Mouse (Mus musculus) layer of hippocampus, postnatal 14 days (tissue): ENCODE results near the gene Abcc8. TPM values are rescaled to one million over a fixed set of nuclear protein-coding genes. Genes with fewer than 3 reads are reported as not detected.

ENCODE experiments used
- DNase-seq, 2 experiments: peaks; one replicate each; pipeline ENCODE4 v3.0.0; 2021 to 2022; ENCODE audit warnings: low spot score in 2 of 2, mixed read lengths in 1 of 2
- total RNA-seq, 2 experiments: library from RNA; stranded (reverse); gene quantifications; 2 replicates each; pipeline ENCODE4 v1.2.3; 2021

Abcc8 gene
- total RNA-seq, 2 experiments from 2014 or later, result 42.7 to 50.9 TPM

DNA sequence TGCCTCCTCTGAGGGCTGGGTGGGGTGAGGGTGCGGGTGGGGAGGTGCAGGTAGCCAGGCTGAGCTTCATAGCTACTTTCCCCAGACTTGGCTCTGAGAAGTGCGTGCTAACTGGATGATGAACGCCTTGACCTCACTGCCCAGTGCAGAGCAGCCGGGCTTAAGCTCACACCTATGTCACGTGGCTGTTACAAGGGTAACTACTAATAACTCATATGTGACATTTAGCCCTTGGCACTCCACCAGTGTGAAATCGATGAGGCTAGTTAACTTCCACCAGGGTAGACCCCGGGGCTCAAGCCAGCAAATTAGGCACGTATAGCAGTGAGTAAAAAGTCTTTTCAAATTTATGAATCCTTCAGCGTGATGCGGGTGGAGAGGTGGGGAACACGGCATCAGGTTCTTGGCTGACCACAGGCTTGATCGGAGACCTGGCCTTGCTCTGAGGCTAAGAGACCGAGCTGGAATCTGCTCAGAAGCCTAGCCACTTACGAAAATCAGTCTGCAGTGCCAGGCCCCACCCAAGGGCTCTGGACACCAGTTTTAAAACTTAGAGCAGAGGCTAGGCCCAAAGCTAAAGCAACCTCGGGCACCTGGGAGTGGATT, 68.5 kb downstream of the Abcc8 start:
- DNase-seq, result no peak

- no peak for DNase-seq
Measured at GRCm38 (mm10) chr7:46110079-46110478, 69.8 kb downstream of the Abcc8 start.

- DNase-seq, result no peak
Measured at GRCm38 (mm10) chr7:46105484-46105883, 74.3 kb downstream of the Abcc8 start.

DNA sequence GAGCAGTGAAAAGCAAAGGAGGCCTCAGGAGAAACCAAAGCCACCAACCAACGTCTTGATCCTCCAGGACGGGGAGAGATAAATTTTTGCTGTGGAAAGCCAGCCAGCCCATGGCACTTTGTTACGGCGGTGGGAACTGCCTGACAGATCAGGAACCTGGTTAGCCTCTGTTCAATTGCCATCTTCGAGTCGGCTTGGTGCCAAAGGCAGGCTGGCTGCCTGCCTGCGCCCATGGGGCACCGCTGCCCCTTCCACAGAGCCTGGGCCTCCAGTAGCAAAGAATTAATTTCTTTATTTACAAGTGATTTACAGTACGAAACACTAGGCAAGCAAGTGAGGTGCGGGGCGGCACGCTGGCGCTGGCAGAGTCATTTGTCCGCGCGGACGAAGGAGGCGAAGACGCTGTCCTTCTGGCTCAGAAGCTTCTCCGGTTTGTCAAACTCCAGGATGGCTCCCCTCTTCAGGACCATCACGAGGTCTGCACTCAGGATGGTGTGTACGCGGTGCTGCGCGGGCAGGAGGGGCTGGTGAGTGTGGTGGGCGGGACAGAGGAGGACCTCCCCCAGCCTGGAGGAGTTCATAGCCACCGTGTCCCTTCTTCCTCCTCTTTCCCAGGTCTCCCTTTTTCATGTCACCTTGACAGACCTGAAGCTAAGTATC, 75.4 kb downstream of the Abcc8 start:
- DNase-seq, result no peak

GRCm38 (mm10) chr7:46103771-46104170, 76.1 kb downstream of the Abcc8 start:
- DNase-seq, result no peak

- DNase-seq, result peak; percentile 69 to 82
Measured at GRCm38 (mm10) chr7:46103075-46103591, 76.7 kb downstream of the Abcc8 start.

DNA sequence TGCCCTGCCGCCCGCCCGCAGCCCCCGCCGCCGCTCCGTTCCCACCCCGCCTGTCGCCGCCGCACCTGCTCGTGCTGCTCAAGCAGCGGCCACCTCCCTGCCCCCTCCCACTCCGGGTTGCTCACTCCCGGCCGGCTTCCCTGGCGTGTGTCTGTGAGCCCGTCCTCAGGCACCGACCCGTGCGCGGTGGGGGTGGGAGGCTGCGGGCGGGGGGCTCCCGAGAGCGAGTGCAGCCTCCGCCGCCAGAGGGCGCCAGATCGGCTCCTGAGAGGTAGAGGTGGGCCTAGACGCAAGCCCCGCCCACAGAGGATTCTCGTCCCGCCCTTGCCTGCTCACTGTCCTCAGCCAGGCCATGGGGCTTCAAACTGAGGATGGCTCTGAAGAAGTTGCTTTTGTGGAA, 79.3 kb downstream of the Abcc8 start, which contains the start of gene Kcnj11:
Kcnj11 (minus strand) TSS at position 202 of the 400 bp plus-strand sequence.
- DNase-seq, result peak; percentile 71 to 80

GRCm38 (mm10) chr7:46099682-46100081, 80.2 kb downstream of the Abcc8 start:
- DNase-seq, result no peak

GRCm38 (mm10) chr7:46098919-46099286, 80.9 kb downstream of the Abcc8 start:
- DNase-seq, result no peak

GRCm38 (mm10) chr7:46098221-46098918, 81.5 kb downstream of the Abcc8 start:
- no peak for DNase-seq

DNA sequence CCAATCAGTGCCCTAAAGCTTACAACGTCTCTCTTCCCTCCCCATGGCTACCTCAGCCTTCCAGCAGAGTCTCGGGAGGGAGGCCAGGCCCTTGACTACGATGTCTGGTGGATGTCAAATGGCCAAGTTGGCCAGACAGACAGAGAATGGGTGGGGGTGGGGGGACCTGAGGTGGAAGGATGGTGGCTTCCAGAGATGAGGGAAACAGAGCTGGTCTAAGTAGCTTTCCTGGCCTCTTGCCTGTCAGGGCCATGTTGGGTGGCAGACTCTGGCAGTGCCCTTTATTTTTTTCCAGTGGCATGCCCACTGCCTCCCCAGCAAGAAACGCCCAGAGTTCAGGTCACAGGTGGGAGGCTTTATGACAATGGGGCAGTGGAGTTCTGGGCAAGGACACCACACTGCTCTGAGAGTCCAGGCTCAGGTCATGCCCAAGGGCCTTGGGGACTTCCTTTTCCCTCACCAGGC, 82.5 kb downstream of the Abcc8 start:
- no peak for DNase-seq

DNA sequence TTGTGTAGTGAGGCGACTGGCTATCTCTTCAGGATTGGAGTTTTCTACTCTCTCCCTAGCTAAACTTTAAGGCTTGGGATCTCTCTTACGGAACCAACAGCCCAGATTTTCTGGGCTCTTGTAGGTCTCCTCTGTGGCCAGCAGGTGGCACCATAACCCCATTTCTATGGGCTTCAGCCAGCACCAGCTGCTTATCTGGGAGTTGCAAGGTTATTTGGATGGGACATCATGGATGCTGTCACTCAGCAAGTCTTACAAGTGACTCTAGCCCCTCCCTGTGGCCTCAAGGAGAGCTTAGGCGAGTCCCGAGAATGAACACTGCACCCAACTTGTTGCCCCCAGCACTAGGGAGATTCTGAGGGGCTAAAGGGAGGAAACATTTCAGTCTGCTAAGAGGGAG, 83.7 kb downstream of the Abcc8 start:
- peak; percentile 61 to 79 for DNase-seq

DNA sequence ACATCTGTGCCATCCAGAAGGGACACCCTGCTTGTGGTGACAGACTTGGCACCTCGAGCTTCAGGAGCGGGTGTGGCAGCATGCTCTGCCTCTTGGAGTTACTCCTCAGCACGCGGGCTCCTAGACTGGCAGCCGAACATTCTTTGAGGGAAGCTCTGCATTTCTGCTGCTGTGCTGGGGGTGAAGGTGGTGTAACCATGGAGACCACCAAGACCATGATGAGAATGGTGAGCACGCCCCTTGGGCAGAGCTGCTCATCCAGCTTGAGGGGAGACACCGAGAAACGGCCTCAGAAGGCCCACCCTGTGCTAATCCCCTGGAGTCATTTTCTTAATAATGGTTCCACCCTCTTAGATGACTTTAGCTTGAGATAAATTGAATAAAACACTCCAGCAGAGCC, 87.0 kb downstream of the Abcc8 start:
- DNase-seq, result no peak

GRCm38 (mm10) chr7:46088241-46088640, 91.6 kb downstream of the Abcc8 start:
- DNase-seq, result no peak

GRCm38 (mm10) chr7:46086378-46086777, 93.5 kb downstream of the Abcc8 start:
- no peak for DNase-seq

DNA sequence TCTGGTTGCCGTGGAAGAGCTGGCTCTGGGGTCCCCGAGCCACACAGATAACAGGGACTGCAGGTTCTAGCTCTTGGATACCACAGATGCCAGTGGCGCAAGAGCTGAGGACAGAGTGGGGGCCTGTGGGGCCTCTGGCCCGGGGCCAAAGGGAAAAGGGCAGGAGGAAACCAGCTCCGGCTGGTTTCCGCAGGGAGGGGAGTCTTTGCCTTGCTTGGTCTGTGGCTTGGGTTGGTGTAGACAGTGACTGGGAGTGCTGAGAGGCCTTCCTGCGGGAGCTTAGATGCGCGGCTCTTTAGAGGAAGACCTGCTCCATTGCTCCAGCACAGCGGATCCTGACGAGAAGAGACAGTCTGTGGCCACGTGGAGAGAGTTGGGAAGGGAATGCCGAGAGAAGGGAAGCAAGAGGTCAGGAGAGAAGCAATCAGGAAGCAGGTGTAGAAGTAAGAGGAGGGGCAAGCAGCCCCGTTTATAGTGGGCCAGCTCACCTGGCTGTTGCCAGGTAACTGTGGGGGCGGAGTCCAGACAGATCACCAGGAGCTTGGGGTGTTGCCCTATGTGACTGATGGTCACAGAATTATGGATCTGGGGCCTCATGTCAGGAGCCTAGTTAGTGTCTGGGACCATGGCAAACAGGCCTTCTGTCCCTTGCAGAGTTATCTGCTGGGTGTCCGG, 94.9 kb downstream of the Abcc8 start:
- DNase-seq, result no peak

- DNase-seq, result no peak
Measured at GRCm38 (mm10) chr7:46084024-46084423, 95.8 kb downstream of the Abcc8 start.

GRCm38 (mm10) chr7:46077675-46078074, 102.2 kb downstream of the Abcc8 start:
- DNase-seq, result no peak

GRCm38 (mm10) chr7:46076844-46077243, 103.0 kb downstream of the Abcc8 start:
- no peak for DNase-seq

- no peak for DNase-seq
Measured at GRCm38 (mm10) chr7:46068831-46069230, 111.0 kb downstream of the Abcc8 start.

DNA sequence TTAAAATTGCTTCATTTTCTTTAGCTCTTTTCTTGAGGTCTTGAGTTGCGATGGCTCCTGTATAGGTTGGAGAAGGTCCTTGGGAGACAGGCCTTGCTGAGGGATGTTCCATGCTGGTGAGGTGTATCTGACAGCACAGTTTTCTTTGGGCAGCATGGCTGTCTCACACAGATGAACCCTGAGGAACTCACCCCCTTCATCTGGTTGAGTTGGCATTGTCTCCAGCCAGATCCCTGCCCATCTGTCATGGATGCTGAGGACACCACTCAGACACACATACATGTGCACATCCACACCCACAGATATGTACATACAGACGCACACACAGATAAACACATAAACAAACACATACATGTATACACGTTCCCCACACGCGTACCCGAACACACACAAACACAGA, 116.5 kb downstream of the Abcc8 start:
- DNase-seq, result no peak

GRCm38 (mm10) chr7:46061614-46062013, 118.2 kb downstream of the Abcc8 start:
- no peak for DNase-seq
